Mouse (Mus musculus) heart, adult 11 months (tissue): ENCODE results near the gene Shmt1.
A peak's percentile ranks its signal among the peaks of the same experiment; 100 is the strongest.

Source experiments
- DNase-seq: peaks from one replicate; pipeline ENCODE4 v3.0.0; 2022

The Shmt1 gene

GRCm38 (mm10) chr11:60790472-60790871, 21.0 kb downstream of the Shmt1 start:
- peak; percentile 68 for DNase-seq

- peak; percentile 98 for DNase-seq
Observed at GRCm38 (mm10) chr11:60787595-60787994, 23.9 kb downstream of the Shmt1 start.

GRCm38 (mm10) chr11:60784179-60784922, 27.2 kb downstream of the Shmt1 start:
- DNase-seq: no peak

- peak; percentile 90 for DNase-seq
Observed at GRCm38 (mm10) chr11:60779673-60780189, 31.8 kb downstream of the Shmt1 start.

GRCm38 (mm10) chr11:60777801-60778370, 33.6 kb downstream of the Shmt1 start:
- DNase-seq: peak; percentile 91

- peak; percentile 99 for DNase-seq
Observed at GRCm38 (mm10) chr11:60776829-60777740, 34.4 kb downstream of the Shmt1 start, which contains the start of the genes Top3a and Smcr8. Gene Top3a, minus strand, starts transcription at chr11:60777365. Gene Smcr8, plus strand, starts transcription at chr11:60777524.

GRCm38 (mm10) chr11:60776107-60776828, 35.2 kb downstream of the Shmt1 start:
- DNase-seq: no peak

- no peak for DNase-seq
Observed at GRCm38 (mm10) chr11:60775578-60775977, 35.9 kb downstream of the Shmt1 start.

- no peak for DNase-seq
Observed at GRCm38 (mm10) chr11:60774841-60775240, 36.7 kb downstream of the Shmt1 start.

GRCm38 (mm10) chr11:60774158-60774689, 37.3 kb downstream of the Shmt1 start:
- no peak for DNase-seq

- no peak for DNase-seq
Observed at GRCm38 (mm10) chr11:60772161-60772560, 39.4 kb downstream of the Shmt1 start.

GRCm38 (mm10) chr11:60770776-60771175, 40.7 kb downstream of the Shmt1 start:
- DNase-seq: no peak

- DNase-seq: no peak
Observed at GRCm38 (mm10) chr11:60769322-60769721, 42.2 kb downstream of the Shmt1 start.

GRCm38 (mm10) chr11:60766969-60767368, 44.5 kb downstream of the Shmt1 start:
- no peak for DNase-seq

GRCm38 (mm10) chr11:60761681-60762080, 49.8 kb downstream of the Shmt1 start:
- no peak for DNase-seq

- DNase-seq: no peak
Observed at GRCm38 (mm10) chr11:60755570-60755969, 55.9 kb downstream of the Shmt1 start.

GRCm38 (mm10) chr11:60740321-60740720, 71.2 kb downstream of the Shmt1 start:
- no peak for DNase-seq
